Mouse (Mus musculus): ENCODE data around the gene Rnaset2b. TPM values are rescaled to one million over a fixed set of nuclear protein-coding genes. Genes with fewer than 3 reads are reported as not detected.
"Not testable (repeated sequence)": the region's sequence is repeated elsewhere in the genome, so short reads cannot be mapped to it uniquely, and the experiment has no call there.

The Rnaset2b gene
- total and polyA plus RNA-seq, 3 experiments, result 88.1 to 150 (median 106) TPM

- H3K36me3 ChIP-seq (replicated peaks); H3K4me3 ChIP-seq (ENCODE audit: low read depth, low read length); ATAC-seq (ENCODE audit: extremely low read depth, insufficient number of reproducible peaks, low FRiP score, poor library complexity, severe bottlenecking); H3K4me1 ChIP-seq (ENCODE audit: insufficient read depth, low read depth, low read length); H3K9me3 ChIP-seq (replicated peaks); DNase-seq (ENCODE audit: low spot score); H3K27me3 ChIP-seq (ENCODE audit: insufficient read depth, low read length): not testable (repeated sequence)
These were observed 26.4 kb downstream of the Rnaset2b start for GRCm38 (mm10) chr17:6996826-6997225.

DNA sequence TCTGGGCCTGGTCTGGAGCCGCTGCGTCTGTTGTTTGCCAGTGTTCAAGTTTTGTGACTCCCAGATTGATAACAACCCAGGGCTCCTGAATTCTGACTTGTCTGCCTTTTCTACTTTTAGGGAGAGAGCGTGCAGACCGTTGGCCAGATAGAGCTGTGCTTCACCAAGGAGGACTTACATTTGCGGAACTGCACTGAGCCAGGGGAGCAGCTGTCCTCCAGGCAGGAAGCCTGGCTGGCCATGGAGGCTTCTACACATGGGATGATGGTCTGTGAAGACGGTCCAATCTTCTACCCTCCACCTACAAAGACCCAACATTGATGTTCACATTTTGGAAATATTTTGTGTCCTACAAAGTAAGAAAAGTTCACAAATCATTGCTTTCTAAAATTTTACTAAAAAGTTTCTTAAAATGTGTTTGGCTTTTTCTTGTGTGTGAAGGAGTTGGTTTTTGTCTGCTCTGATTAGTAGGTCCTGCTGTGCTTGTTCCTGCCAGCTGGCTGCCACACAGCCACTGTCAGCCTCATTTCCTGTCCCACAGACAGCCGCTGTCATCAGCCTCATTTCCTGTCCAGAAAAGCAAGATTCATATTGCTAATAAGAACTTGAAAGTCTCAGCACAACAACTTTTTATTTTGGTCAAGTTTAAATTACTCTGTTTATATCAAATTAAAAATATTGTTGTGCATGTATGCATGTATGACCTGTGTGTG, 27.5 kb downstream of the Rnaset2b start:
- not testable (repeated sequence) for H3K36me3 ChIP-seq (replicated peaks); H3K9me3 ChIP-seq (replicated peaks); DNase-seq (ENCODE audit: low spot score); H3K4me1 ChIP-seq (ENCODE audit: insufficient read depth, low read depth, low read length); H3K27me3 ChIP-seq (ENCODE audit: insufficient read depth, low read length); ATAC-seq (ENCODE audit: extremely low read depth, insufficient number of reproducible peaks, low FRiP score, poor library complexity, severe bottlenecking); H3K4me3 ChIP-seq (ENCODE audit: low read depth, low read length)

GRCm38 (mm10) chr17:7001790-7002585, 31.6 kb downstream of the Rnaset2b start:
- H3K4me1 ChIP-seq (ENCODE audit: insufficient read depth, low read depth, low read length); H3K9me3 ChIP-seq (replicated peaks); ATAC-seq (ENCODE audit: extremely low read depth, insufficient number of reproducible peaks, low FRiP score, poor library complexity, severe bottlenecking); H3K36me3 ChIP-seq (replicated peaks); DNase-seq (ENCODE audit: low spot score); H3K4me3 ChIP-seq (ENCODE audit: low read depth, low read length); H3K27me3 ChIP-seq (ENCODE audit: insufficient read depth, low read length): not testable (repeated sequence)

GRCm38 (mm10) chr17:7003392-7003791, 33.0 kb downstream of the Rnaset2b start:
- H3K4me3 ChIP-seq (ENCODE audit: low read depth, low read length); ATAC-seq (ENCODE audit: extremely low read depth, insufficient number of reproducible peaks, low FRiP score, poor library complexity, severe bottlenecking); DNase-seq (ENCODE audit: low spot score); H3K36me3 ChIP-seq (replicated peaks); H3K4me1 ChIP-seq (ENCODE audit: insufficient read depth, low read depth, low read length); H3K27me3 ChIP-seq (ENCODE audit: insufficient read depth, low read length); H3K9me3 ChIP-seq (replicated peaks): not testable (repeated sequence)

DNA sequence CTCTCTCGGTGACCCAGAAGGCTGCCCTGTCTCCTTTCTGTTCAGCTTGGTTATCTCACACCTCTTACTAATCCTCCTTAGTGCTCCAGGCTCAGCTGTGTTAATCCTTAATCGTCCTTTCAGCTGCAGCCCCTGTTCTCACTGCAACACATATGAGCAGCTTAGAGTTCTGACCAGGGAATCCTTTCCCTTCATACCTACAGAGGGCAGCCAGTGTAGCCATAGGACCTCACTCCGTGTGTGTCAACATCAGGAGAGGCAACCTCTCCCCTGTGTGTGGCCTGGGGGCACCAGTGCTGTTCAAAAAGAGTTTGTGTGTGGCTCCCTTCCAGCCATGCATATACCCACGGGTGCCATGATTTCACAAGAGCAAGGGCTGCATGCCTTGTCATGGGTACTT, 35.2 kb downstream of the Rnaset2b start:
- not testable (repeated sequence) for ATAC-seq (ENCODE audit: extremely low read depth, insufficient number of reproducible peaks, low FRiP score, poor library complexity, severe bottlenecking); H3K36me3 ChIP-seq (replicated peaks); H3K4me1 ChIP-seq (ENCODE audit: insufficient read depth, low read depth, low read length); H3K4me3 ChIP-seq (ENCODE audit: low read depth, low read length); H3K9me3 ChIP-seq (replicated peaks); H3K27me3 ChIP-seq (ENCODE audit: insufficient read depth, low read length); DNase-seq (ENCODE audit: low spot score)

DNA sequence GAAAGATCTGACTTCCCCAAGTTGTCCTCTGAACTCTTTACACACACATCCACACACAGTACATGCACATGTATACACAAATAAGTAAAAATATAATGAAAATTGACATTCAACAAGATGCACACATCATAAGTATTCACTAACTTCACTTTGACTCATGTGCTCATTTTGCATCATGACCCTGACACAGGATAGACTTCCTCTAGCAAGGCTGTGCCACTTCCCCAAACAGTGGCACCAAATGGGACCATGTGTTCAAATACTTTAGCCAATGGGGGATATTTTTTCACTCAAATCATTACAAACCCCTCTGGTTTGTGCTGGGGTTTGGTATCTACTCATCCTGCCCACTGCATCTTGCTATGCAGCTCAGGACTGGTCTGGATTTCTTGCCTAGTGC, 38.5 kb downstream of the Rnaset2b start:
- not testable (repeated sequence) for H3K36me3 ChIP-seq (replicated peaks); H3K27me3 ChIP-seq (ENCODE audit: insufficient read depth, low read length); H3K9me3 ChIP-seq (replicated peaks); H3K4me3 ChIP-seq (ENCODE audit: low read depth, low read length); DNase-seq (ENCODE audit: low spot score); H3K4me1 ChIP-seq (ENCODE audit: insufficient read depth, low read depth, low read length); ATAC-seq (ENCODE audit: extremely low read depth, insufficient number of reproducible peaks, low FRiP score, poor library complexity, severe bottlenecking)

GRCm38 (mm10) chr17:7009440-7009839, 39.0 kb downstream of the Rnaset2b start:
- H3K4me1 ChIP-seq (ENCODE audit: insufficient read depth, low read depth, low read length); H3K36me3 ChIP-seq (replicated peaks); H3K4me3 ChIP-seq (ENCODE audit: low read depth, low read length); H3K9me3 ChIP-seq (replicated peaks); H3K27me3 ChIP-seq (ENCODE audit: insufficient read depth, low read length); DNase-seq (ENCODE audit: low spot score); ATAC-seq (ENCODE audit: extremely low read depth, insufficient number of reproducible peaks, low FRiP score, poor library complexity, severe bottlenecking): not testable (repeated sequence)

DNA sequence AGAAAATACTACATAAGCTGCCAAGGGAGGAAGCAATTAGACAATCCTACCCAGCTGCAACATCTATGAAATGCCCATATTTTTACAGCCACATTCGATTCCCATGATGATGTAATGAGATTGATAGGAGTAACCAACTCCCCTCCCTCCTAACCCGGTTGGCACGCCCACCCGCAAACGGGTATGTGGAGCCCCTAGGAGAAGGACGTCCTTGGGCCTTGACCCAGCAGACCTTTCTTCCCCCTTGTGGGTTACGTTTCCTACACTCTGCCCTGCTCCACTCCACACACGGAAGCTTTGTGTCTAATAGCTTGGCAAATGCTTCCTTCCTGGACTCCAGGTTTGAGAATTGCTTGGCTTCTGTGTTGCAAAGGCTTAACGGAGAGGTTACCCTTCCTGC, 39.5 kb downstream of the Rnaset2b start:
- H3K4me3 ChIP-seq (ENCODE audit: low read depth, low read length); H3K27me3 ChIP-seq (ENCODE audit: insufficient read depth, low read length); H3K9me3 ChIP-seq (replicated peaks); H3K36me3 ChIP-seq (replicated peaks); H3K4me1 ChIP-seq (ENCODE audit: insufficient read depth, low read depth, low read length); DNase-seq (ENCODE audit: low spot score); ATAC-seq (ENCODE audit: extremely low read depth, insufficient number of reproducible peaks, low FRiP score, poor library complexity, severe bottlenecking): not testable (repeated sequence)

DNA sequence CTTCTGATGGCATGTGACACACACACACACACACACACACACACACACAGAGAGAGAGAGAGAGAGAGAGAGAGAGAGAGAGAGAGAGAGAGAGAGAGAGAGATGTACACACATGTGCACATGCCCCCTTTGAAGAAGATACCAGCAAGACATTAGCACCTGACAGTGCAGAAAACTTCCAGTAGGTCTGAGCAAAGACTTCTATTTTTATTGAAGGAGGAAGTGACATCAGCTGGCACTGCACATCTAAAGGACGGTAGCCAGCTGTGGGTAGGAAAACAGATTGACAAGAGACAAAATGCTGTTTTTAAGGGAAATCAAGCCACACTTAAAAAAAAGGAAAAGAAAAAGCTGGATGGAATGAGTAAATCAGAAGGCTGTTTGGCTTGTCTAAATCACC, 43.8 kb downstream of the Rnaset2b start:
- H3K4me3 ChIP-seq (ENCODE audit: low read depth, low read length); H3K27me3 ChIP-seq (ENCODE audit: insufficient read depth, low read length); H3K36me3 ChIP-seq (replicated peaks); H3K9me3 ChIP-seq (replicated peaks); DNase-seq (ENCODE audit: low spot score); ATAC-seq (ENCODE audit: extremely low read depth, insufficient number of reproducible peaks, low FRiP score, poor library complexity, severe bottlenecking); H3K4me1 ChIP-seq (ENCODE audit: insufficient read depth, low read depth, low read length): not testable (repeated sequence)

GRCm38 (mm10) chr17:7025257-7025656, 54.8 kb downstream of the Rnaset2b start, which contains the start of gene Gm1604a:
TSS of gene Gm1604a (plus strand) at chr17:7025568.
- H3K4me3 ChIP-seq (ENCODE audit: low read depth, low read length); H3K4me1 ChIP-seq (ENCODE audit: insufficient read depth, low read depth, low read length); H3K9me3 ChIP-seq (replicated peaks); DNase-seq (ENCODE audit: low spot score); H3K27me3 ChIP-seq (ENCODE audit: insufficient read depth, low read length); ATAC-seq (ENCODE audit: extremely low read depth, insufficient number of reproducible peaks, low FRiP score, poor library complexity, severe bottlenecking); H3K36me3 ChIP-seq (replicated peaks): not testable (repeated sequence)

DNA sequence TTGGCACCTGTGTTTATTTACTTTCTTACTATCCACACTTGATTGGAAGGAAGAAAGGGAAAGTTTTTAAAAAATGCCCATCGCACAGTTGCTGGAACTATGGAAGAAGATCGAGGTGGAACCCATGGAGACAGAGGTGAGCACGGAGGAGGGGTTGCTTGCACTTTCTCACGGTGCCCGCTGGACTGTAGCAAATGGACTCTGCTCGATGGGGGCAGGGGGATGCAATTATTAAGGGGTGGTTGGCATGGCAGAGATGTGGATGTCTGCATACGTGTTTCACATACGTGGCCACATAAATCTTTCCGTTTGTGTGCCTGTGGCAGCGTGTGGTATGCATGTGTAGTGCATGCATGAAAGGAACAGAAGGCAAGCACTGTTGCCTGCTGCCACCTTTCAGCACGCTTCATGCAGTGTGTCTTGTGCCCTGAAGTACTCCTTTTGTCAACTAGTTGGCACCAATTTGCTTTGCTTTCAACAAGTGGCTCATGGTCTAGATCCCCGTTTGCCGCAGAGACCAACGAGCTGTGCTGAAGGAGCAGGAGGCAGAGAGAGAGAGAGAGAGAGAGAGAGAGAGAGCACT, 55.4 kb downstream of the Rnaset2b start:
- H3K36me3 ChIP-seq (replicated peaks); H3K9me3 ChIP-seq (replicated peaks); H3K4me1 ChIP-seq (ENCODE audit: insufficient read depth, low read depth, low read length); DNase-seq (ENCODE audit: low spot score); H3K4me3 ChIP-seq (ENCODE audit: low read depth, low read length); H3K27me3 ChIP-seq (ENCODE audit: insufficient read depth, low read length); ATAC-seq (ENCODE audit: extremely low read depth, insufficient number of reproducible peaks, low FRiP score, poor library complexity, severe bottlenecking): not testable (repeated sequence)
